11 mouse cellular contexts compared by ENCODE assay signal in the genomic region with DNA sequence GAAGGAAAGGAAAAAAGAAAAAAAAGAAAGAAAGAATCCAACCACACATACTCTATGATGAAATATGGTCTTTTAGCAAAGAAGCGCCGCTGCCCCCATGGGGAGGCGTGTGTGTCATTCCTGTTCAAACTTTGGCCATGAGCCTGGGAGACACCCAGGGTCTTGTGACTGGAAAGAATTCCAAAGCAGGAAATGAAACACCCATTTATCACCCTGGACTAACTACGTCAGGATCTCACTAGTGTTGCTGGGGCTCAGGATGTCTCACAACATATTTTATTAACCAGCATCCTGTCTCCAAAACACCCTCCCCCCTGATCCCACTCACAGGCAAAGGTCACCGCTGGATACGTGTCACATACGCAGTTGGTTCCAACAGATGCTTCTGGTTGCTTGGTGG. TPM values are rescaled to one million over a fixed set of nuclear protein-coding genes. Genes with fewer than 3 reads are reported as not detected.
DNase-seq lines count a peak whose midpoint lies in the region; ATAC-seq and TF ChIP-seq lines count a peak whose summit lies in the region.
"Had no signal": no experiment of that assay in that cellular context is flagged by ENCODE, and none has a peak within 500 bp of the region (broad histone marks: within the 10 kb centered on the region; RNA-seq: fewer than 3 reads in every experiment).

No protein-coding gene starts in this region.

- H3K27ac ChIP-seq in kidney, adult 2 months (ENCODE audit: insufficient read depth, low read depth, low read length) = peak overlapping the region; percentile 81
- no peak overlapping the region for H3K27ac ChIP-seq in lung, embryonic 15.5 days
- no peak overlapping the region for H3K27ac ChIP-seq in midbrain, postnatal 0 days (ENCODE audit: low read depth, low read length)
- H3K27ac ChIP-seq: midbrain, embryonic 10.5 days had no signal

- no peak overlapping the region for H3K4me3 ChIP-seq in kidney, adult 2 months (ENCODE audit: insufficient read depth, low read depth, low read length)
- H3K4me3 ChIP-seq in lung, embryonic 15.5 days = no peak overlapping the region
- no peak overlapping the region for H3K4me3 ChIP-seq in midbrain, postnatal 0 days (ENCODE audit: low read depth, low read length)
- H3K4me3 ChIP-seq: midbrain, embryonic 10.5 days had no signal

- peak; percentile 50 for DNase-seq in Muller cell, postnatal 12 days (ENCODE audit: inconsistent ontology term)
- DNase-seq in adrenal gland, postnatal 14 days = peak; percentile 69
- DNase-seq in kidney, adult 2 months = peak; percentile 94
- DNase-seq in layer of hippocampus, adult 8-10 months (ENCODE audit: low spot score in 2 of 2) = no peak
- DNase-seq in thymus, postnatal 4 days = no peak
- DNase-seq in midbrain, postnatal 0 days (ENCODE audit: low spot score) = no peak
- DNase-seq: right cerebral cortex, postnatal 25 days had no signal

- peaks cover 9% of the 10 kb centered on the region for H3K4me1 ChIP-seq in kidney, adult 2 months (ENCODE audit: control insufficient read depth, insufficient read depth, low read length)
- peaks cover 57% of the 10 kb centered on the region for H3K4me1 ChIP-seq in lung, embryonic 15.5 days
- no peaks in the 10 kb centered on the region for H3K4me1 ChIP-seq in midbrain, postnatal 0 days (ENCODE audit: insufficient read depth, low read length)

- no peaks in the 10 kb centered on the region for H3K9me3 ChIP-seq in lung, embryonic 15.5 days
- H3K9me3 ChIP-seq in midbrain, postnatal 0 days (ENCODE audit: low read length) = no peaks in the 10 kb centered on the region
- H3K9me3 ChIP-seq: midbrain, embryonic 10.5 days had no signal

- no peak overlapping the region for H3K9ac ChIP-seq in lung, embryonic 15.5 days
- H3K9ac ChIP-seq in midbrain, postnatal 0 days (replicated peaks; ENCODE audit: low read length, poor library complexity, severe bottlenecking) = no peak overlapping the region

- H3K4me2 ChIP-seq in lung, embryonic 15.5 days = no peak overlapping the region
- H3K4me2 ChIP-seq in midbrain, postnatal 0 days (ENCODE audit: low read depth, low read length, poor library complexity, severe bottlenecking) = no peak overlapping the region

- H3K27me3 ChIP-seq in kidney, adult 2 months (replicated peaks; ENCODE audit: control insufficient read depth, insufficient read depth, low read length) = no peaks in the 10 kb centered on the region
- H3K27me3 ChIP-seq in lung, embryonic 15.5 days = no peaks in the 10 kb centered on the region
- H3K27me3 ChIP-seq in midbrain, postnatal 0 days (ENCODE audit: insufficient read depth, low read length) = no peaks in the 10 kb centered on the region

- TF ChIP-seq POLR2A in kidney, adult 2 months (IDR thresholded peaks at IDR 0.05; ENCODE audit: low read depth, low read length) = no peak

- no peaks in the 10 kb centered on the region for H3K36me3 ChIP-seq in kidney, adult 2 months (ENCODE audit: control insufficient read depth, insufficient read depth, low read length)
- H3K36me3 ChIP-seq in lung, embryonic 15.5 days = no peaks in the 10 kb centered on the region
- no peaks in the 10 kb centered on the region for H3K36me3 ChIP-seq in midbrain, postnatal 0 days (ENCODE audit: insufficient read depth, low read length)
- H3K36me3 ChIP-seq: midbrain, embryonic 10.5 days had no signal

- peak; percentile 53 for ATAC-seq in lung, embryonic 15.5 days (ENCODE audit: borderline replicate concordance, extremely low read depth, low FRiP score, low TSS enrichment)
- no peak for ATAC-seq in midbrain, postnatal 0 days (ENCODE audit: low FRiP score)

- 44% methylated on average over 7 of the region's 7 CpGs for WGBS in kidney, adult 2 months
- 26% methylated on average over 7 of the region's 7 CpGs for WGBS in lung, embryonic 15.5 days
- WGBS in midbrain, postnatal 0 days = 85% methylated on average over 7 of the region's 7 CpGs

- no peak for TF ChIP-seq CTCF in kidney, adult 2 months (conservative IDR thresholded peaks at IDR 0.05; ENCODE audit: insufficient read depth, insufficient read length, low read depth, low read length)
- TF ChIP-seq CTCF in midbrain, postnatal 0 days (IDR thresholded peaks at IDR 0.05) = no peak

RNA-seq across cellular contexts. Expression of a gene that starts 21.3 kb away (rescaled TPM):
- 3.3 and 3.5 TPM in 2 replicates for total RNA-seq in adrenal gland, postnatal 14 days (2021)
- 2.6 and 2.7 TPM in 2 replicates for polyA plus RNA-seq in kidney, adult 2 months (2012; rRNA removed)
- 0.84 and 1.1 TPM in 2 replicates for polyA plus RNA-seq in lung, embryonic 15.5 days (2015; fragmentation: Nextera tagmentation; extraction: Ambion mirVana)
- 1 to 10 TPM; 2.2 to 4.1 (median 2.9) TPM for total RNA-seq in layer of hippocampus, adult 8-10 months (2022)
- total RNA-seq in midbrain, postnatal 0 days (2014; rRNA removed) = 0.16 and 0.66 TPM in 2 replicates
- polyA plus RNA-seq in midbrain, postnatal 0 days (2015; fragmentation: Nextera tagmentation; extraction: Ambion mirVana) = 1.1 TPM in 2 replicates
- total RNA-seq: hematopoietic stem cell, adult 5-6 weeks had no signal

RNA-seq across cellular contexts. Expression of a gene that starts 31.8 kb away (rescaled TPM):
- 151 and 169 TPM in 2 replicates for total RNA-seq in adrenal gland, postnatal 14 days (2021)
- polyA plus RNA-seq in kidney, adult 2 months (2012; rRNA removed) = 82.5 and 85.1 TPM in 2 replicates
- 88.0 and 96.7 TPM in 2 replicates for polyA plus RNA-seq in lung, embryonic 15.5 days (2015; fragmentation: Nextera tagmentation; extraction: Ambion mirVana)
- 10 to 100 TPM; 49.8 to 60.2 (median 56.1) TPM for total RNA-seq in layer of hippocampus, adult 8-10 months (2022)
- total RNA-seq in midbrain, postnatal 0 days (2014; rRNA removed) = 95.4 and 142 TPM in 2 replicates
- polyA plus RNA-seq in midbrain, postnatal 0 days (2015; fragmentation: Nextera tagmentation; extraction: Ambion mirVana) = 148 and 152 TPM in 2 replicates

RNA-seq across cellular contexts. Expression of a gene that starts 32.5 kb away (rescaled TPM):
- not detected in 2 replicates for total RNA-seq in adrenal gland, postnatal 14 days (2021)
- 0.12 TPM in 1 of 2 replicates, not detected in the other for polyA plus RNA-seq in kidney, adult 2 months (2012; rRNA removed)
- polyA plus RNA-seq in lung, embryonic 15.5 days (2015; fragmentation: Nextera tagmentation; extraction: Ambion mirVana) = 0.86 TPM in 2 replicates
- total RNA-seq in layer of hippocampus, adult 8-10 months (2022) = 1 to 10 TPM in 3 of 4 experiments, under 1 TPM in 1; 0.77 to 2.8 (median 1.7) TPM
- total RNA-seq in midbrain, postnatal 0 days (2014; rRNA removed) = 0.66 and 4.2 TPM in 2 replicates
- polyA plus RNA-seq in midbrain, postnatal 0 days (2015; fragmentation: Nextera tagmentation; extraction: Ambion mirVana) = 0.82 and 2.6 TPM in 2 replicates
- polyA plus RNA-seq: embryonic facial prominence, embryonic 11.5 days had no signal

RNA-seq across cellular contexts. Expression of a gene that starts 32.5 kb away (rescaled TPM):
- total RNA-seq in adrenal gland, postnatal 14 days (2021) = 12.9 and 14.6 TPM in 2 replicates
- 6.4 and 8.0 TPM in 2 replicates for polyA plus RNA-seq in kidney, adult 2 months (2012; rRNA removed)
- 17.0 and 18.0 TPM in 2 replicates for polyA plus RNA-seq in lung, embryonic 15.5 days (2015; fragmentation: Nextera tagmentation; extraction: Ambion mirVana)
- 1 to 10 TPM; 1.3 to 2.6 (median 1.8) TPM for total RNA-seq in layer of hippocampus, adult 8-10 months (2022)
- 2.7 and 3.5 TPM in 2 replicates for total RNA-seq in midbrain, postnatal 0 days (2014; rRNA removed)
- 1.4 and 1.5 TPM in 2 replicates for polyA plus RNA-seq in midbrain, postnatal 0 days (2015; fragmentation: Nextera tagmentation; extraction: Ambion mirVana)

RNA-seq across cellular contexts. Expression of a gene that starts 50.9 kb away (rescaled TPM):
- not detected in 2 replicates for total RNA-seq in adrenal gland, postnatal 14 days (2021)
- polyA plus RNA-seq in kidney, adult 2 months (2012; rRNA removed) = 0.05 TPM in 1 of 2 replicates, not detected in the other
- polyA plus RNA-seq in lung, embryonic 15.5 days (2015; fragmentation: Nextera tagmentation; extraction: Ambion mirVana) = 0.11 and 0.32 TPM in 2 replicates
- total RNA-seq in layer of hippocampus, adult 8-10 months (2022) = under 1 TPM; 0.22 to 0.61 (median 0.51) TPM
- 0.38 and 1.2 TPM in 2 replicates for total RNA-seq in midbrain, postnatal 0 days (2014; rRNA removed)
- 0.54 and 0.91 TPM in 2 replicates for polyA plus RNA-seq in midbrain, postnatal 0 days (2015; fragmentation: Nextera tagmentation; extraction: Ambion mirVana)
- total RNA-seq: hematopoietic stem cell, adult 5-6 weeks had no signal
- polyA plus RNA-seq: embryonic facial prominence, embryonic 11.5 days had no signal

Comparison
In these comparisons a context has a peak if more than half of its experiments do, and no peak if none do; other contexts are left out.
1. DNase-seq: peak in Muller cell, postnatal 12 days (single experiment), adrenal gland, postnatal 14 days (single experiment) and kidney, adult 2 months (single experiment); none in layer of hippocampus, adult 8-10 months (0 of 2), thymus, postnatal 4 days (single experiment) and midbrain, postnatal 0 days (single experiment).